Mouse (Mus musculus) CD8-positive naive resting alpha-beta T cell, adult 2 months (primary cell): ENCODE measurements at regions not wholly inside any gene's neighbourhood (a gene's known extent, or its start where the extent isn't known, plus 50 kb on each side); places are given as distances from the start of the nearest gene placed in this dataset.

Source experiments
- DNase-seq, 2 experiments: peaks; one replicate each; pipeline ENCODE4 v3.0.0; 2022; ENCODE audit warnings: low read depth in 2 of 2, low spot score in 2 of 2

DNA sequence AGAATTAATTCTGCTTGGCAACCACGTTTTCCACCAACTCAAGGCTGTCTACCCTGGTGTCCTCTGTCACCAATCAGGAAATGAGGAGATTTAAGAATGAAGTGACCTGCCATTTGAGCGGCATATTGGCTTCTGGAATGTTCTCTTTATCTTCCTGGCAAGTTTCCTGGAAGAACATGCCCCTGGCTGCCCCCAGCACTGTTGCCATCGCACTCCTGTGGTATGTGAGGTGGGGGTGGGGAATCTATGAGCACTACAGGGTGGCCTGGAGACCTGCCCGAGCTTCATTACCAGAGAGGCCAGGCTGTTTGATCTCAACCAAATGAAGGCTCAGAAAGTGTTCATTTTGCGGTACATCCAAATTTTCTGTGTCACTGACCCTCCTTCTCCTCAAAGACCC, 243.8 kb upstream of the Il12b start:
- DNase-seq: no peak

DNA sequence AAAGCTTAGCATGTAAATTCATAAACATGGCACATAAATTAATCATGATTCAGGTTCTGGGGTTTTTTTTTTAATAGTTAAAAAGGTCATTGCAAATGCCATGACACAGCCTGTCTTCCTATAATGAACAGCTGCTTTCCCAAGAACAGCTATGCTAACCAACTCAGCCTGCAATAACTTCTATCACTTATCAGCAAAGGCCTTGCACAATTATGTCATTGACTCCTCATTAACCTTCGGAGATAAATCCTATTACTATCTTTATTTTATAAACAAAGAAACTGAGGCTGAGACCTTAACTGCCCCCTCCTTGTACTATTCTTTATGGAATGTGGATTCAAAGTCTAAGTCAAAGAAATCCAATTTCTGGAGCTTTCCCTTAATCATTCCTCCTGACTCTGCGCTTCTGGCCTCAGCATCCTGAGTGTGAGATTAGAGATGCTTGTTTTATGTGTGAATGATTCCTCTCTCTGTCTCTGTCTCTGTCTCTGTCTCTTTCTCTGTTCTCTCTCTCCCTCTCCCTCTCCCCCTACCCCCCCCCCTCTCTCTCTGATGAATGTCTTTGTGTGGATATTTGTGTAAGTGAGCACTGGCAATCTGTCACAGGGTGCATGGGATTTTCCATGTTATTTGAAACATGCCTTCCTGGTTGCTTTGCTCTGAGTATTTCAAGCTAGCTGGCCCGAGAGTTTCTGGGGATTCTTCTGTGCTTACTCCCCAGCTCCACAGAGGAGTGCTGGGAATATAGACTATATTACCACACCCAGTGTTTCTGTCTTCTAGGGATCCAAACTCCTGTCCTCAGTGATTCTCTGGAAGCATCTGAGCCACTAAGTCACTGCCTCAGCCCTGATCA, 243.1 kb upstream of the Il12b start:
- DNase-seq: no peak

DNA sequence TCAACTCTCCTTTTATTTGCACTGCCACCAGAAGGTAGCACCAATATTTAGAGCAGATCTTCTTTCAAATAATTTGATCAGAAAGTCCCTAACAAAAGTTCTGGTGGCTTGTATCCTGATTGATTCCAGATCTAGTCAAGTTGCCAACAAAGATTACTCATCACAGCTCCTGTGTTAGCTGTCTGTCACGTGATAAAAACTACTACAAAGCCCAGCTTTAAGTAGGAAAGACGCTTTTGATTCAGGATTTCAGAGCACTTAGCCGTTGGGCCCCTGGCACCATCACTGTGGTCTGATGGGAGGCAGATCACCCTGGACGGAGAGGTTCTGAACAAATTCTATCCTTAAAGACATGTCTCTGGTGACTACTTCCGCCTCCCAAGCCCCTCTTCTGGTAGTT, 241.6 kb upstream of the Il12b start:
- no peak for DNase-seq

GRCm38 (mm10) chr11:44161734-44162418, 238.0 kb upstream of the Il12b start:
- no peak for DNase-seq

DNA sequence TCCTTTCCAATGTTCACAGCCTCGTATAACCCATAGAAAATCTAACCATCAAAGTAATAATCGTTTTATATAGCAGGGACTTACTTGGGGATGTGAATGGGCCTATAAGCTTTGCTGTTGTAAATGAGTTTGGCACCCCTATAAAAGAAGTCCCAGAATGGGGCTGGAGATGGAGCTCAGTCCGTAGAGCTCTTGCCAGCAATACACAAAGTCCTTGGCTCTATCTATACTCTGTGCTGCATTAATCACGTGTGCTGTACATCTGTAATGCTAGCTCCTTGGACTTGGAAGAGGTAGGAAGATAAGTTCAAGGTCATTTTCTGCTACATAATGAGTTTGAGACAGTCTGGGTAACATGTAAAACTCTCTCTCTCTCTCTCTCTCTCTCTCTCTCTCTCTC, 236.8 kb upstream of the Il12b start:
- DNase-seq: no peak

DNA sequence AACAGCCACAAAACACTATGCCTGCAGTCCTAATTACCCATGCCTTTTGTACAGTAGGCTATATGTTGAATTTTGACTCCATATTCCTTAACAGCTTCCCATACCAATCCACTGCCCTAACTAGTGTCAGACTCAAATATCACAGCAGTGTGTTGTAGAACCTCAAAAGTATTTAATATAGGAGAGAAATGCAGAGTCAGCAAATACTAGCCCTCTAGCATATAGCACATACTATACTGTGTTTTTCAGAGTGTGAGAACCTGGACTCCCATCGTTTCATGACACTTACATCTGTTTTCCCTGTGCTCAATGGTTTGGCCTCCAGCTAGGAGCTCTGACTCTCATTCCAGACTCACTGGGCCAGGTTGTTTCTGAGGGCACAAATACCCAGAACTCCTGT, 236.1 kb upstream of the Il12b start:
- DNase-seq: no peak

DNA sequence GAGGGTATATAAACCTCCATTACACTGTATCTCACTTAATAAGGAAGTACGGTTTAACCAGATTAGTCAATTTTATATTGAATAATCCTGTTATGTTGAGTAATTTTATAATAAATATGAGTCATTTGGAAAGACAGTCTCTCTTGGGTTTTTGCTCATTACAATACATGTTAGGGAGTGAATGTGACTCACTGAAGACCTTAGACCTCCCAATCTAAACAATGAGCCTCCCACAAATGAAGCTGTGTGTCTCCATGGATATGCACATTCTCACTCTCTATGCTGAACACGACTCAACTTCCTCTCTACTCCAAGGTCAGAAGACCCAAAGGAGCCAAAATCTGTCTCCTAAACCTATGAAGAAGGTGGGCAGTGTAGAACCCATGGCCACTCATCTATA, 235.7 kb upstream of the Il12b start:
- no peak for DNase-seq

DNA sequence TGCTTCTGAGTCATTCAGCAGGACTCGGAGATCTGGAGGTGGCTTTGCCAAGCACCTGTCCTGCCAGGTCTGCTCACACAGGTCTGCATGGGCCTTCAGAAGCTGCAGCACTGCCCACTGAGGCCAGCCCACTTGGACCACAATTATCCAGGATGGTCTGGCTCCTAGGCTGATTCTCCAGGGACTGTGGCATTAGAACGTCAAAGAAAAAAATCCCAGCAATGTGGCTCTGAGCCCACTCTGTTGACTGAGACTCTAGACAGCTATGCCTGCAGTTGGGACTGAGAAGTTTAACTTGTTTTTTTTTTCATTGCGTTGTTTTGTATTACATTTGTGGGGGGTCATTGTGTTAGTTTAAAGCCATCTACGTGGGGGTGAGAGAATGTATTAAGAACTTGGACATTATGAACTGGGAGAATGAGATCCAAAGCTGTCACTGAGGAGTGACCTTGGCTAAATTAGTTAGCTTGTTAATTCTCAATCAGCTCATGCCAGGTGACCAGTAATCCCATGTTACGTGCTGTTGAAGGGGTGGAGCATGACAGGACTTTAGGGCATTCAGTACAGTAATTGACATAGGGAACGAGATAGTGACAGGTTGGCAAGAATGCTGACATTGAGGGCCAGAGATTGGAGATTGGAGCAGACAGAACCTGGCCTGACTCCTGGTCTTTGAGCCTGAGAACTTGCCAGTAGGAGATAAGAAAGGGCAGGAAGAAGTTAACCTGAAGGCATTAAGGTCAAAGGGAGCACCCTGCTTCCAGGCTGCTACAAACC, 232.0 kb upstream of the Il12b start:
- DNase-seq: no peak

- no peak for DNase-seq
Measured at GRCm38 (mm10) chr11:44172478-44172877, 227.4 kb upstream of the Il12b start.

- no peak for DNase-seq
Measured at GRCm38 (mm10) chr11:44173196-44173595, 226.7 kb upstream of the Il12b start.

GRCm38 (mm10) chr11:44174548-44174947, 225.3 kb upstream of the Il12b start:
- DNase-seq: no peak

DNA sequence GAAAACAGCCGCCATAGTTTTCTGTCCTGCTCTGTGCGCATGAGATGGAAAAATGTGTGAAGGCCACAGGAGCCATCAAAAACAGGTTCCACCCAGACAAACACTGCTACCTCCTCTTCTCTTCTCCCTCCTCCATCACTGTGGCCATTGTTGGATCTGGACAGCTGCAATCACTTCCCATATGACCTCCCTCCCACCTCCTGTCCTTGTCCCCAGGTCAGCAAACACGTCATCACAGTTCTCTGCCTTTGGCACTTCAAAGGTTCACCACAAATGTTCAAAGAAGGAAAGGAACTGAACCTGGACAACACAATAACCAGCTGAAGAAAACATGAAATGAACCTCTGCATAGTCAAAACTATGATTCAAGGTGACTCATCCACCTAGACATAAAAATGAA, 220.2 kb upstream of the Il12b start:
- DNase-seq: no peak

DNA sequence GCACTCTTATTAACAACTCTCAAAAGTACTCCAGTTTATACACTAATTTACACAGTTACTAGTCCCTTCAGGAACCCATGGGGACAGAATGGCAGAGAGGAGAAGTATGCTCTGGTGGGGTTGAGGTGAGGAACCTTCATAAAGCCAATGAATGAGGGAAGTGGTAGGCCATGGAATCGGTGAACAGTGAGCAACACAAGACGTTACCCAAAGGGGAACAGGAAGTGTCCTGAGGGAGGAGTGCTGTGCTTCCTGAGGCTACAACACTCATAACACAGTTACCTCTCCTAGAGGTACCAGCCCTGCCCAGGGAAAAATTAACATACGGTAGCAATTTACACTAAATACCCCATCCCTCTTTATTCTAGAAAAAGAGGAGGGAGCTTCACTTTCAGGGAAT, 216.0 kb upstream of the Il12b start:
- DNase-seq: no peak

- DNase-seq: no peak
Measured at GRCm38 (mm10) chr11:44185218-44185890, 214.5 kb upstream of the Il12b start.

- no peak for DNase-seq
Measured at GRCm38 (mm10) chr11:44188202-44188601, 211.7 kb upstream of the Il12b start.

GRCm38 (mm10) chr11:44193806-44194205, 206.1 kb upstream of the Il12b start:
- DNase-seq: no peak

DNA sequence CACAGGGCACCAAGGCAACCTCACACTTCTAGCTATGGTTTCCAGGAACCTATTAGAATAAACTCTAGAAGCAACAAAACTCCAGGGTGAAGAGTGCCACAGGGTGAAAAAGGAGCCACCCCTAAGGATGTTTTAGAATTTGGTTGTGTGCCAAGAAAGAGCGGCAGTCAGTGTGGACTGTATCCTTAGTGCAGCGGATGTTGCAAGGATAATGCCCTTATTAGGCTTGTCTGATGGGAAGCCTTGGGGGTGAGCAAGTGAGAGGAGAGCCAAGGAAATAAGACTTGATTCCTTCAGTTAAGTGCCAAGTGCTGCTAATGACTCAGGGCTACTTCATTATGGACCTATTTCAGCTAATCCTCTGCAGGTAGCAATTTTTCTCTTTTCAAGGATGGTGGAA, 197.1 kb upstream of the Il12b start:
- DNase-seq: no peak

DNA sequence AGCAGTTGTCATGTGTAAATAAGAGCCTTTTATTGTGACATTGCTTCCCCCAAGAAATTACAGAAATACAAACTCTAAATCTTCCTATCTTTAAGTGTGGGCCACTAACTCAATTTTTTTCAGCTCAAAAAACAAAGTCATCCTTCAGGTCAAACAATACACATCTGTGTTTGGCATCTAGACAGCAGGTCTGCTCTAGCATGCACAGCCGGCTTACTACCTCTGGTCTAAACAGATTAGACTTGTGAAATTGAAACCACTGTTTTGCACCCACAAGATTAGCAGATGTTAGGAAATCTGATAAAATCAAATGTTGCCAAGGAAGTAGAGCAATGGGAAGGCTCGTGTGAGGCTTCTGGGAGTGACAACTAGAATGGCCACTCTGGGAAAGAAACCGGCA, 195.5 kb upstream of the Il12b start:
- DNase-seq: no peak

DNA sequence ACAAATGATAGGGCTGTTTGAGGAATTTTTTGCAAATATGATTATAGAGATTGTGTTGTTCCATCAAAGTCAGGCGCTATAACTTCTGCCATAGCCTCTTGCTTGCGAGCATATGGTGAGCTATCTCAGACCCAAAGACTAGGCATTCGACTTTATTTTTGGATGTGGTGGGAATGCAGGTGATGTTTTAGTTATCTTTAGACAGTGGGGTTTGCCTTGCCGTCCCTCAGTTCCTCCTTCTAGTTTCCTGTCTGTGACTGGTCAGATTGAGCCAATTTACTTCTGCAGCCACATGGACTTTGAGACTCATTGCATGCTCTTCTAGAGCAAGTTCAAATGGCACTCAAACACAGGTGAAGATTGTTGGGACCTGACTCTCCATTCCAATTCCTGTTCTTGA, 193.0 kb upstream of the Il12b start:
- no peak for DNase-seq

DNA sequence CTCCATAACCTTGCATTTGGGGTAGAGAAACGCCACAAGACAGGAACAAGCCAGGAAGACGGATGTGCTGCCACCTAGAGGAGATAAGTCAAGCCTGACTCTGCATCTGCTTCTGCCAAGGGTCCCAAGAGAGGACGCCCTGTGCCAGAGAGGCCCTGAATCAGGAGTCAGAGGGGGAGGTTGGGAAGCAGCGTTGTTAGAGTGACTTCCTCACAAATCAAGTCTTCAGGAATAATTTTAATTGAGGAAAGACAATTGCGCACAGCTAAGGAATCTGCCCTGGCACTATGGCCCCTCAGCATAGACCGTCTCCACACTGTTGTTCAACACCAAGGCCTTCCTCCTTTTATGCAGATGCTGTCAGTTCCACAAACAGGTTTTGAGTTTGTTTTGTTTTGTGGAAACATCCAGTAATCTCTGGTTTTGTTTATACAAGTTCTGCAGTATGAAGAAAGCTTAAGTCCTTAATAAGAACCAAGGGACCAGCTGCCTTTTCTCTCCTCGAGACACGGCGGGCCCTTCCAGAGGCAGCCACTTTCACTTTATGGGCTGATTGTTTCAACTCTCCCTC, 187.9 kb upstream of the Il12b start:
- DNase-seq: no peak

- no peak for DNase-seq
Measured at GRCm38 (mm10) chr11:44214095-44214494, 185.8 kb upstream of the Il12b start.
